Mouse (Mus musculus): ENCODE results near the gene Hsp90aa1. TPM values are rescaled to one million over a fixed set of nuclear protein-coding genes. Genes with fewer than 3 reads are reported as not detected.
A peak's percentile ranks its signal among the peaks of the same experiment; 100 is the strongest.
"Not testable (repeated sequence)": the region's sequence is repeated elsewhere in the genome, so short reads cannot be mapped to it uniquely, and the experiment has no call there.

Hsp90aa1 gene
- polyA plus RNA-seq, 1 experiment from 2014 or later: 694 TPM

DNA sequence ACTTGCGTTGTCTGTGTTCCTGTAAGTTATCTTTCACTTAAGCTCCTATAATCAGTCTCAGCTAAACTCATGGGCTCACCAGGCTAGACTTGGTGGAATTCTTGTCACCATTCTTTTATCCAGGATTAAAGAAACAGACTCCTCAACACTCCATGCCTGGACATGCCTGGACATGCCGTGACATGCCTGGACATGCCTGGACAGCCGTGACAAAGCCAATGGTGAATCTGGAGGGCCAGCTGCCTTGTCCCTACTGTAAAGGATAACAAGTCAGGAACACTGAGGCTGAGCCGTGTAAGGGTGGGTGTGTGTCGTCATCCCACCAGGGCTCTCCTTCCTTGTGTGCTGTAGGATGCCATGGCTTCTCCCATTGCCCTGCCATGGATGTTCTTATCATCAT is 22.5 kb upstream of the Hsp90aa1 start:
- no peak overlapping the region for H3K4me2 ChIP-seq (ENCODE audit: low read depth, low read length)
- no peak overlapping the region for H3K27ac ChIP-seq (ENCODE audit: low read length)
- H3K36me3 ChIP-seq (ENCODE audit: control insufficient read depth, insufficient read depth): no peaks in the 10 kb centered on the region
- 90% methylated on average over 5 of the region's 5 CpGs for WGBS
- no peak overlapping the region for H3K4me3 ChIP-seq (ENCODE audit: low read length)
- no peaks in the 10 kb centered on the region for H3K4me1 ChIP-seq (ENCODE audit: control insufficient read depth, insufficient read depth, low read length)
- no peak overlapping the region for H3K9ac ChIP-seq (ENCODE audit: low read length)
- no peak for ATAC-seq (replicated peaks; ENCODE audit: extremely low read depth, insufficient read depth, low FRiP score)
- no peaks in the 10 kb centered on the region for H3K9me3 ChIP-seq (replicated peaks; ENCODE audit: control insufficient read depth, low read length)
- H3K27me3 ChIP-seq (ENCODE audit: control insufficient read depth, insufficient read depth, low read length): 0 out of 2 replicates have a peak, but pooled peaks cover 5% of the 10 kb centered on the region

GRCm38 (mm10) chr12:110716004-110716403 is 13.5 kb upstream of the Hsp90aa1 start:
- H3K9me3 ChIP-seq (replicated peaks; ENCODE audit: control insufficient read depth, low read length): peaks cover 6% of the 10 kb centered on the region
- H3K9ac ChIP-seq (ENCODE audit: low read length): no peak overlapping the region
- no peaks in the 10 kb centered on the region; the same call in 1 of the 2 replicates for H3K4me1 ChIP-seq (ENCODE audit: control insufficient read depth, insufficient read depth, low read length)
- peaks cover 7% of the 10 kb centered on the region; the same call in 1 of the 2 replicates for H3K27me3 ChIP-seq (ENCODE audit: control insufficient read depth, insufficient read depth, low read length)
- no peak for ATAC-seq (replicated peaks; ENCODE audit: extremely low read depth, insufficient read depth, low FRiP score)
- 29% methylated on average over 5 of the region's 5 CpGs for WGBS
- no peak overlapping the region for H3K27ac ChIP-seq (ENCODE audit: low read length)
- no peak overlapping the region for H3K4me2 ChIP-seq (ENCODE audit: low read depth, low read length)
- H3K4me3 ChIP-seq (ENCODE audit: low read length): no peak overlapping the region
- no peaks in the 10 kb centered on the region for H3K36me3 ChIP-seq (ENCODE audit: control insufficient read depth, insufficient read depth)

DNA sequence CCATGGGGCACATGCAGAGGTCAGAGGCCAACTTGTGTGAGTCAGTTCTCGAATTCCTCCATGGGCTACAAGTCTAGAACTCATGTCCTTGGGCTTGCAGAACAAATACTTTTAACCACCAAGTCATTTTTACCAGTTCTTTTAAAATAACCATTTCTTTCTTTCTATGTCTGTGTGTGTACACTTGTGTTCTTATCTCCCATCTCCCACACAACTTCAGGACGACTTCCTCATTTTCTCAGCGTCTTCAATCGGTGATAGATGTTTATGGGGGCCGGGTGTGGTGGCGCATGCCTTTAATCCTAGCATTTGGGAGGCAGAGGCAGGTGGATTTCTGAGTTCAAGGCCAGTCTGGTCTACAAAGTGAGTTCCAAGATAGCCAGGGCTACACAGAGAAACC is 11.7 kb upstream of the Hsp90aa1 start:
- H3K4me2 ChIP-seq (ENCODE audit: low read depth, low read length): no peak overlapping the region
- no peaks in the 10 kb centered on the region for H3K36me3 ChIP-seq (ENCODE audit: control insufficient read depth, insufficient read depth)
- no peak for ATAC-seq (replicated peaks; ENCODE audit: extremely low read depth, insufficient read depth, low FRiP score)
- peaks cover 6% of the 10 kb centered on the region for H3K9me3 ChIP-seq (replicated peaks; ENCODE audit: control insufficient read depth, low read length)
- no peak overlapping the region for H3K27ac ChIP-seq (ENCODE audit: low read length)
- H3K4me3 ChIP-seq (ENCODE audit: low read length): no peak overlapping the region
- no peaks in the 10 kb centered on the region; the same call in 1 of the 2 replicates for H3K4me1 ChIP-seq (ENCODE audit: control insufficient read depth, insufficient read depth, low read length)
- WGBS: 81% methylated on average over 6 of the region's 6 CpGs
- H3K27me3 ChIP-seq (ENCODE audit: control insufficient read depth, insufficient read depth, low read length): peaks cover 2% of the 10 kb centered on the region; the same call in 1 of the 2 replicates
- H3K9ac ChIP-seq (ENCODE audit: low read length): no peak overlapping the region

DNA sequence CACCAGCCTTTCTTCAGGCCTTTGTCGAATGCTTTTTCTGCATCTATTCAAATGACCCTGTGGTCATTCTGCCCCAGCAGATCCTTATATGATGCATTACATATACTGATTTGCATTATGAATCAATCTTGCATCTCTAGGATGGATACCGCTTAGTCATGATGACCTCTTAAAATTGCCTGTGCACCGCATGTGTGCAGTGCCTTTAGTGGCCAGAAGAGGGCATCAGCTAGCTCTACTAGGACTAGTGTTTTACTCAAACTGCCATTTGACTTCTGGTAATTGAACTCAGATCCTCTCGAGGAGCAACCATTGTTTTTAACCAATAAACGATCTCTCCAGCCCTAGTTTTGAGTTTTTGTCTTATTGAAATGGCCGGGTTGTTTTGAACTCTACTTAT is 11.3 kb upstream of the Hsp90aa1 start:
- Histone ChIP-seq H3K36me3 (ENCODE audit: control insufficient read depth, insufficient read depth) (no peaks in the 10 kb centered on the region), H3K4me2 (ENCODE audit: low read depth, low read length) (no peak overlapping the region), H3K9ac (ENCODE audit: low read length) (no peak overlapping the region), H3K27ac (ENCODE audit: low read length) (no peak overlapping the region), H3K4me3 (ENCODE audit: low read length) (no peak overlapping the region), H3K27me3 (ENCODE audit: control insufficient read depth, insufficient read depth, low read length) (no peaks in the 10 kb centered on the region), H3K4me1 (ENCODE audit: control insufficient read depth, insufficient read depth, low read length) (no peaks in the 10 kb centered on the region; the same call in 1 of the 2 replicates), H3K9me3 (replicated peaks; ENCODE audit: control insufficient read depth, low read length) (peaks cover 6% of the 10 kb centered on the region)
- ATAC-seq (replicated peaks; ENCODE audit: extremely low read depth, insufficient read depth, low FRiP score): no peak
- WGBS: 91% methylated on average over 6 of the region's 6 CpGs

DNA sequence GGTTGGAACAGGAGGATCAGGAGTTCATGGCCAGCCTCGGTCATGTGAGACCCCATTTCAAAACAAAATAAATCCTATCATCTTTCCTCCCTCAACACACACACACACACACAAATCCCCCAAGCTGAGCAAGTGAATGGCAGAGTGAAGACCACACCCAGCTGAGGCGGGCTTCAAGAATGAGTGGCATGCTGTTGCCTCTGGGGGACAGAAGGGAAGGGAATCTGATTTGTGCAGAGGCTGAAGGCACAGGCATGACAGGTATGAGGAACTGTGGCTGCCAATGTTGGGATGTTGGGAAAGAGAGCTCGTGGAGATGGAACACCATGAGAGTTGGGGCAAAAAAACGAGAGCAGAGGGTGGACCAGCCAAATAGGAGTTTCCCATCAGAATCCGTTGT is 8.7 kb upstream of the Hsp90aa1 start:
- Histone ChIP-seq H3K9ac (ENCODE audit: low read length) (no peak overlapping the region), H3K27ac (ENCODE audit: low read length) (no peak overlapping the region), H3K9me3 (replicated peaks; ENCODE audit: control insufficient read depth, low read length) (peaks cover 6% of the 10 kb centered on the region), H3K4me1 (ENCODE audit: control insufficient read depth, insufficient read depth, low read length) (peaks cover 2% of the 10 kb centered on the region; the same call in 1 of the 2 replicates), H3K36me3 (ENCODE audit: control insufficient read depth, insufficient read depth) (no peaks in the 10 kb centered on the region), H3K4me3 (ENCODE audit: low read length) (no peak overlapping the region), H3K4me2 (ENCODE audit: low read depth, low read length) (no peak overlapping the region), H3K27me3 (ENCODE audit: control insufficient read depth, insufficient read depth, low read length) (no peaks in the 10 kb centered on the region)
- WGBS: 38% methylated on average over 5 of the region's 5 CpGs
- ATAC-seq (replicated peaks; ENCODE audit: extremely low read depth, insufficient read depth, low FRiP score): no peak

DNA sequence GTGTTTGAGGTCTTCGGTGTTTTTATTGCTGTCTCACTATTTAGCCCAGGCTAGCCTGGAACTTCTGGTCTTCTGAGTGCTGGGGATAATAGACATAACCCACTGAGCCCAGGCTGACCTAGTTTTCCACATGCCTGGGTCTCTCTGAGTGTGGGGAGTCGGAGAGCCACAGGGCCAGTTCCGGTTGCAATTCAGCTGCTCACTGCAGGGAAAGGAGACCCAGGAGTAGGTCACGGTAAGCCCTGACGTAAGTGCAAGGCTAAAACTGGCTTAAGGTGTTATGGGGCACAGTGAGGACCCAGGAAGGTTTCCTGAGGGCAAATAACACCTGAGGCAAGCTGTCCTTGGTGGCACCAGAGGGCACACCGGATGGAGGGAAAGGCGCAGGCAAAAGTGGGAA is 4.9 kb upstream of the Hsp90aa1 start:
- H3K9me3 ChIP-seq (replicated peaks; ENCODE audit: control insufficient read depth, low read length): no peaks in the 10 kb centered on the region
- no peaks in the 10 kb centered on the region for H3K36me3 ChIP-seq (ENCODE audit: control insufficient read depth, insufficient read depth)
- peak overlapping the region; percentile 78; the same call in 1 of the 2 replicates for H3K4me2 ChIP-seq (ENCODE audit: low read depth, low read length)
- H3K4me3 ChIP-seq (ENCODE audit: low read length): no peak overlapping the region
- no peaks in the 10 kb centered on the region for H3K27me3 ChIP-seq (ENCODE audit: control insufficient read depth, insufficient read depth, low read length)
- H3K4me1 ChIP-seq (ENCODE audit: control insufficient read depth, insufficient read depth, low read length): peaks cover 9% of the 10 kb centered on the region
- H3K27ac ChIP-seq (ENCODE audit: low read length): no peak overlapping the region
- H3K9ac ChIP-seq (ENCODE audit: low read length): no peak overlapping the region
- ATAC-seq (replicated peaks; ENCODE audit: extremely low read depth, insufficient read depth, low FRiP score): no peak
- 82% methylated on average over 7 of the region's 7 CpGs for WGBS

DNA sequence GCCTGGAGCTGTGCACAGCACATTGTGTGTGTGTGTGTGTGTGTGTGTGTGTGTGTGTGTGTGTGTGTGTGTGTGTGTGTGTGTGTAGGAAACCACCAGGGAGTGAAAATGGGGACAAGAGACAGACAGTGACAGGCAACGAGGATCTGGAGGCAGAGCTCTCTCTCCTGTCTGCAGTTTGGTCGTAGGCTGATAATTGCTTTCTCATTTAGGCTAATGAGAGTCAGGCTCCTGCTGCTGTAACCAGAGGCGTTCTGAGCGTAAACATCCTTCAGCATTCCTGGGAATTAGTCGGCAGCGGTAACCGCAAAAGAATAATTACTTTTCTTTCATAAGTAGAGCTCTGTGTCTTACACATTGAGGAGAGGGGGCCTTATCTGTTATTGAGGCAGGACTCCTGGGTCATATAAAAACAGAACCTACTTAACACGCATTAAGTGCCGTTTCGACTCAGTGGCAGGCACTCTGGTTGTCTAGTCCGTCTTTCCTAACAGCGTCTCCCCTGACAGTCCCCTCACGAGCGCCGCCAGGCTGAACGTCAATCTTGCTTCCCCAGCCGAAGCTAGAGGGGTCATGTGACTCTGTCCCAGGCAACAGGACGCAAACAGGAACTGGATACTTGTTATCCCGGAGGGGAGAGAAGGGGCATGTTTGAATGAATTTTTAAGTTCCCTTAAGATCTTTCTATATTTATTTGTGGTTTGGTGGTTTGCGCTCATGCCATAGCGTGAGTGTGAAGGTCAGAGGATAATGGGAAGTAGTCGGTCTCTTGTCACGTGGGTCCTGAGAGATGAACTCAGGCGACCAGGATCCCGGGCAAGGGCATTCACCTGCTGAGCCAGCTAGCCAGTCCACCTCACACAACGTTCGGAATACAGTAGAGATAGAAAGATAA is 4.1 kb upstream of the Hsp90aa1 start:
- peak overlapping the region; percentile 78 for H3K4me2 ChIP-seq (ENCODE audit: low read depth, low read length)
- H3K27ac ChIP-seq (ENCODE audit: low read length): peak overlapping the region; percentile 72
- peak overlapping the region; percentile 55 for H3K4me3 ChIP-seq (ENCODE audit: low read length)
- peak; percentile 67; the same call in 1 of the 2 replicates for ATAC-seq (replicated peaks; ENCODE audit: extremely low read depth, insufficient read depth, low FRiP score)
- peak overlapping the region; percentile 58 for H3K9ac ChIP-seq (ENCODE audit: low read length)
- no peaks in the 10 kb centered on the region for H3K9me3 ChIP-seq (replicated peaks; ENCODE audit: control insufficient read depth, low read length)
- WGBS: 2% methylated on average over 27 of the region's 27 CpGs
- peaks cover 9% of the 10 kb centered on the region for H3K4me1 ChIP-seq (ENCODE audit: control insufficient read depth, insufficient read depth, low read length)
- H3K27me3 ChIP-seq (ENCODE audit: control insufficient read depth, insufficient read depth, low read length): no peaks in the 10 kb centered on the region
- H3K36me3 ChIP-seq (ENCODE audit: control insufficient read depth, insufficient read depth): no peaks in the 10 kb centered on the region

GRCm38 (mm10) chr12:110705419-110705818 is 2.9 kb upstream of the Hsp90aa1 start:
- H3K27ac ChIP-seq (ENCODE audit: low read length); H3K36me3 ChIP-seq (ENCODE audit: control insufficient read depth, insufficient read depth); ATAC-seq (replicated peaks; ENCODE audit: extremely low read depth, insufficient read depth, low FRiP score); H3K9ac ChIP-seq (ENCODE audit: low read length); H3K4me3 ChIP-seq (ENCODE audit: low read length); H3K4me2 ChIP-seq (ENCODE audit: low read depth, low read length); H3K9me3 ChIP-seq (replicated peaks; ENCODE audit: control insufficient read depth, low read length); H3K27me3 ChIP-seq (ENCODE audit: control insufficient read depth, insufficient read depth, low read length): not testable (repeated sequence)
- peaks cover 14% of the 10 kb centered on the region for H3K4me1 ChIP-seq (ENCODE audit: control insufficient read depth, insufficient read depth, low read length)
- 81% methylated on average over 4 of the region's 4 CpGs for WGBS

- H3K9me3 ChIP-seq (replicated peaks; ENCODE audit: control insufficient read depth, low read length): no peaks in the 10 kb centered on the region
- WGBS: 62% methylated on average over 7 of the region's 7 CpGs
- no peak overlapping the region for H3K4me2 ChIP-seq (ENCODE audit: low read depth, low read length)
- no peak for ATAC-seq (replicated peaks; ENCODE audit: extremely low read depth, insufficient read depth, low FRiP score)
- H3K9ac ChIP-seq (ENCODE audit: low read length): peak overlapping the region; percentile 44
- H3K4me3 ChIP-seq (ENCODE audit: low read length): no peak overlapping the region
- no peaks in the 10 kb centered on the region for H3K27me3 ChIP-seq (ENCODE audit: control insufficient read depth, insufficient read depth, low read length)
- H3K4me1 ChIP-seq (ENCODE audit: control insufficient read depth, insufficient read depth, low read length): peaks cover 19% of the 10 kb centered on the region
- peak overlapping the region; percentile 64 for H3K27ac ChIP-seq (ENCODE audit: low read length)
- no peaks in the 10 kb centered on the region for H3K36me3 ChIP-seq (ENCODE audit: control insufficient read depth, insufficient read depth)
Observed at GRCm38 (mm10) chr12:110703682-110704081, 1.2 kb upstream of the Hsp90aa1 start.

All from heart, embryonic 16.5 days (tissue).